Mouse (Mus musculus): Measurements from ENCODE around the gene Smagp. TPM values are rescaled to one million over a fixed set of nuclear protein-coding genes. Genes with fewer than 3 reads are reported as not detected.
A peak's percentile ranks its signal among the peaks of the same experiment; 100 is the strongest.

Smagp gene
- total and polyA plus RNA-seq, 3 experiments, result 0.55 to 7.0 (median 3.2) TPM

GRCm38 (mm10) chr15:100612432-100612831, 24.3 kb downstream of the Smagp start:
- H3K9ac ChIP-seq (ENCODE audit: insufficient read depth, low read depth), result no peak overlapping the region
- H3K9me3 ChIP-seq (replicated peaks; ENCODE audit: low read length), result peaks cover 3% of the 10 kb centered on the region
- dilution Hi-C loops (cut with MboI; ENCODE audit: extremely low pct_ligation_motif_present, extremely low pct_unique_long_range_greater_than_20kb, low sequenced_read_pairs), result no loop called here
- TF ChIP-seq RAD21 (IDR thresholded peaks at IDR 0.05; ENCODE audit: low read depth, low read length) (peak; percentile 43), TCF12 (IDR thresholded peaks at IDR 0.05; ENCODE audit: low read depth, low read length) (0 out of 2 replicates have a peak, but pooled peaks have one; percentile 21), ZNF384 (IDR thresholded peaks at IDR 0.05; ENCODE audit: low read depth, low read length) (0 out of 2 replicates have a peak, but pooled peaks have one; percentile 7), NELFE (IDR thresholded peaks at IDR 0.05; ENCODE audit: low read depth, low read length) (peak; percentile 42; the same call in 1 of the 2 replicates), ELF1 (IDR thresholded peaks at IDR 0.05; ENCODE audit: low read depth, low read length) (peak; percentile 13; the same call in 1 of the 2 replicates), SMC3 (IDR thresholded peaks at IDR 0.05; ENCODE audit: low read depth, low read length) (peak; percentile 71), CTCF (conservative IDR thresholded peaks at IDR 0.05 in 1 of 2, IDR thresholded peaks at IDR 0.05 in 1 of 2; ENCODE audit: low read depth in 2 of 2, low read length in 2 of 2) (peak; percentile 15 to 87; a peak in 2 of 4 replicates), HCFC1 (IDR thresholded peaks at IDR 0.05; ENCODE audit: low read depth, low read length) (no peak), USF2 (conservative IDR thresholded peaks at IDR 0.05; ENCODE audit: low read depth, low read length) (no peak), ETS1 (conservative IDR thresholded peaks at IDR 0.05; ENCODE audit: low read depth, low read length) (no peak)
- in situ Hi-C loops (cut with MboI; ENCODE audit: low pct_ligation_motif_present, low pct_unique_long_range_greater_than_20kb, low sequenced_read_pairs), result loop anchor here (5.0 kb wide), 2 partner anchors 80 to 150 kb away; no protein-coding TSS in a partner anchor
- H3K4me3 ChIP-seq (replicated peaks in 1 of 3; ENCODE audit: low read depth in 2 of 3, low read length in 2 of 3, poor library complexity in 1 of 3), result no peak overlapping the region
- H3K27ac ChIP-seq (ENCODE audit: insufficient read depth, low read depth), result no peak overlapping the region
- no peak for DNase-seq (ENCODE audit: extremely low read depth)
- H3K79me2 ChIP-seq (replicated peaks; ENCODE audit: control insufficient read depth, extremely low read depth, insufficient read depth, poor library complexity, severe bottlenecking), result peaks cover 13% of the 10 kb centered on the region
- H3K4me2 ChIP-seq (ENCODE audit: insufficient read depth, low read depth, poor library complexity, severe bottlenecking), result no peak overlapping the region
- H3K27me3 ChIP-seq (replicated peaks), result no peaks in the 10 kb centered on the region
- peaks cover 4 to 8% of the 10 kb centered on the region in 2 experiments for H3K36me3 ChIP-seq (replicated peaks in 1 of 2; ENCODE audit: control insufficient read depth in 1 of 2, insufficient read depth in 1 of 2, low read length in 1 of 2)
- H3K4me1 ChIP-seq (ENCODE audit: control insufficient read depth in 1 of 2, insufficient read depth in 2 of 2), result peaks cover 11 to 20% of the 10 kb centered on the region in 2 experiments

GRCm38 (mm10) chr15:100611951-100612350, 24.8 kb downstream of the Smagp start:
- Histone ChIP-seq H3K9ac (ENCODE audit: insufficient read depth, low read depth) (no peak overlapping the region), H3K27me3 (replicated peaks) (no peaks in the 10 kb centered on the region), H3K4me3 (replicated peaks in 1 of 3; ENCODE audit: low read depth in 2 of 3, low read length in 2 of 3, poor library complexity in 1 of 3) (no peak overlapping the region), H3K9me3 (replicated peaks; ENCODE audit: low read length) (peaks cover 3% of the 10 kb centered on the region), H3K4me1 (ENCODE audit: control insufficient read depth in 1 of 2, insufficient read depth in 2 of 2) (peaks cover 9 to 17% of the 10 kb centered on the region in 2 experiments), H3K27ac (ENCODE audit: insufficient read depth, low read depth) (no peak overlapping the region), H3K36me3 (replicated peaks in 1 of 2; ENCODE audit: control insufficient read depth in 1 of 2, insufficient read depth in 1 of 2, low read length in 1 of 2) (peaks cover 1 to 5% of the 10 kb centered on the region in 2 experiments), H3K4me2 (ENCODE audit: insufficient read depth, low read depth, poor library complexity, severe bottlenecking) (no peak overlapping the region), H3K79me2 (replicated peaks; ENCODE audit: control insufficient read depth, extremely low read depth, insufficient read depth, poor library complexity, severe bottlenecking) (peaks cover 10% of the 10 kb centered on the region)
- in situ Hi-C loops (cut with MboI; ENCODE audit: low pct_ligation_motif_present, low pct_unique_long_range_greater_than_20kb, low sequenced_read_pairs), result loop anchor here (5.0 kb wide), 2 partner anchors 80 to 150 kb away; no protein-coding TSS in a partner anchor
- dilution Hi-C loops (cut with MboI; ENCODE audit: extremely low pct_ligation_motif_present, extremely low pct_unique_long_range_greater_than_20kb, low sequenced_read_pairs), result no loop called here
- DNase-seq (ENCODE audit: extremely low read depth), result no peak
- TF ChIP-seq BHLHE40 (IDR thresholded peaks at IDR 0.05; ENCODE audit: low read depth, low read length) (no peak), SMC3 (IDR thresholded peaks at IDR 0.05; ENCODE audit: low read depth, low read length) (no peak), TBP (conservative IDR thresholded peaks at IDR 0.05; ENCODE audit: low read depth, low read length) (no peak), HCFC1 (IDR thresholded peaks at IDR 0.05; ENCODE audit: low read depth, low read length) (no peak), RAD21 (IDR thresholded peaks at IDR 0.05; ENCODE audit: low read depth, low read length) (no peak), MAX (IDR thresholded peaks at IDR 0.05; ENCODE audit: low read length) (no peak), USF2 (conservative IDR thresholded peaks at IDR 0.05; ENCODE audit: low read depth, low read length) (no peak), MEF2A (IDR thresholded peaks at IDR 0.05; ENCODE audit: borderline replicate concordance, low read depth, low read length) (no peak), ELF1 (IDR thresholded peaks at IDR 0.05; ENCODE audit: low read depth, low read length) (no peak), ZC3H11A (IDR thresholded peaks at IDR 0.05; ENCODE audit: low read depth, low read length) (no peak), GABPA (IDR thresholded peaks at IDR 0.05; ENCODE audit: insufficient replicate concordance, low read depth, low read length) (no peak)
